Mouse (Mus musculus): ENCODE results near the gene Aunip. TPM values are rescaled to one million over a fixed set of nuclear protein-coding genes. Genes with fewer than 3 reads are reported as not detected.
A peak's percentile ranks its signal among the peaks of the same experiment; 100 is the strongest.
"Not testable (repeated sequence)": the region's sequence is repeated elsewhere in the genome, so short reads cannot be mapped to it uniquely, and the experiment has no call there.

Aunip gene
- polyA plus RNA-seq, 1 experiment from 2014 or later, result 1.3 TPM

GRCm38 (mm10) chr4:134482442-134482841 is 28.4 kb upstream of the Aunip start:
- 78% methylated on average over 8 of the region's 8 CpGs for WGBS
- ATAC-seq, result no peak
- Histone ChIP-seq H3K27me3 (ENCODE audit: control insufficient read depth, insufficient read depth, low read depth, low read length) (no peaks in the 10 kb centered on the region), H3K9ac (ENCODE audit: low read depth, low read length) (no peak overlapping the region), H3K27ac (ENCODE audit: low read length) (no peak overlapping the region), H3K4me1 (ENCODE audit: control insufficient read depth, insufficient read depth, low read length) (peaks cover 16% of the 10 kb centered on the region), H3K4me2 (ENCODE audit: low read length) (no peak overlapping the region), H3K9me3 (replicated peaks; ENCODE audit: control insufficient read depth, low read length, poor library complexity, severe bottlenecking) (no peaks in the 10 kb centered on the region), H3K4me3 (ENCODE audit: low read depth, low read length) (no peak overlapping the region), H3K36me3 (ENCODE audit: control insufficient read depth, insufficient read depth, low read length) (no peaks in the 10 kb centered on the region)

- no peak for ATAC-seq
These were observed 27.6 kb upstream of the Aunip start for GRCm38 (mm10) chr4:134483078-134483688.

GRCm38 (mm10) chr4:134483696-134484095 is 27.1 kb upstream of the Aunip start:
- no peak overlapping the region for H3K27ac ChIP-seq (ENCODE audit: low read length)
- peaks cover 8% of the 10 kb centered on the region for H3K4me1 ChIP-seq (ENCODE audit: control insufficient read depth, insufficient read depth, low read length)
- H3K4me3 ChIP-seq (ENCODE audit: low read depth, low read length), result no peak overlapping the region
- H3K36me3 ChIP-seq (ENCODE audit: control insufficient read depth, insufficient read depth, low read length), result no peaks in the 10 kb centered on the region
- no peak overlapping the region for H3K9ac ChIP-seq (ENCODE audit: low read depth, low read length)
- H3K27me3 ChIP-seq (ENCODE audit: control insufficient read depth, insufficient read depth, low read depth, low read length), result no peaks in the 10 kb centered on the region
- H3K4me2 ChIP-seq (ENCODE audit: low read length), result no peak overlapping the region
- ATAC-seq, result no peak
- whole genome bisulfite sequencing, result 38% methylated on average over 6 of the region's 6 CpGs
- no peaks in the 10 kb centered on the region for H3K9me3 ChIP-seq (replicated peaks; ENCODE audit: control insufficient read depth, low read length, poor library complexity, severe bottlenecking)

More at GRCm38 (mm10) chr4:134483078-134483688, 27.6 kb upstream of the Aunip start:
- 59% methylated on average over 6 of the region's 6 CpGs for WGBS
- Histone ChIP-seq H3K4me3 (ENCODE audit: low read depth, low read length) (no peak overlapping the region), H3K9me3 (replicated peaks; ENCODE audit: control insufficient read depth, low read length, poor library complexity, severe bottlenecking) (no peaks in the 10 kb centered on the region), H3K9ac (ENCODE audit: low read depth, low read length) (no peak overlapping the region), H3K4me2 (ENCODE audit: low read length) (no peak overlapping the region), H3K4me1 (ENCODE audit: control insufficient read depth, insufficient read depth, low read length) (peaks cover 12% of the 10 kb centered on the region), H3K27me3 (ENCODE audit: control insufficient read depth, insufficient read depth, low read depth, low read length) (no peaks in the 10 kb centered on the region), H3K36me3 (ENCODE audit: control insufficient read depth, insufficient read depth, low read length) (no peaks in the 10 kb centered on the region), H3K27ac (ENCODE audit: low read length) (no peak overlapping the region)

GRCm38 (mm10) chr4:134484231-134484630 is 26.6 kb upstream of the Aunip start:
- no peak for ATAC-seq
- H3K9ac ChIP-seq (ENCODE audit: low read depth, low read length), result no peak overlapping the region
- H3K27ac ChIP-seq (ENCODE audit: low read length), result no peak overlapping the region
- H3K4me3 ChIP-seq (ENCODE audit: low read depth, low read length), result no peak overlapping the region
- WGBS, result 81% methylated on average over 10 of the region's 10 CpGs
- no peak overlapping the region for H3K4me2 ChIP-seq (ENCODE audit: low read length)
- H3K36me3 ChIP-seq (ENCODE audit: control insufficient read depth, insufficient read depth, low read length), result no peaks in the 10 kb centered on the region
- H3K4me1 ChIP-seq (ENCODE audit: control insufficient read depth, insufficient read depth, low read length), result peaks cover 7% of the 10 kb centered on the region
- no peaks in the 10 kb centered on the region for H3K9me3 ChIP-seq (replicated peaks; ENCODE audit: control insufficient read depth, low read length, poor library complexity, severe bottlenecking)
- no peaks in the 10 kb centered on the region for H3K27me3 ChIP-seq (ENCODE audit: control insufficient read depth, insufficient read depth, low read depth, low read length)

- Histone ChIP-seq H3K4me3 (ENCODE audit: low read depth, low read length) (no peak overlapping the region), H3K27ac (ENCODE audit: low read length) (no peak overlapping the region), H3K4me2 (ENCODE audit: low read length) (no peak overlapping the region), H3K27me3 (ENCODE audit: control insufficient read depth, insufficient read depth, low read depth, low read length) (no peaks in the 10 kb centered on the region), H3K9me3 (replicated peaks; ENCODE audit: control insufficient read depth, low read length, poor library complexity, severe bottlenecking) (no peaks in the 10 kb centered on the region), H3K4me1 (ENCODE audit: control insufficient read depth, insufficient read depth, low read length) (peaks cover 7% of the 10 kb centered on the region), H3K36me3 (ENCODE audit: control insufficient read depth, insufficient read depth, low read length) (no peaks in the 10 kb centered on the region), H3K9ac (ENCODE audit: low read depth, low read length) (no peak overlapping the region)
- 91% methylated on average over 5 of the region's 5 CpGs for WGBS
- ATAC-seq, result no peak
These were observed 25.5 kb upstream of the Aunip start for GRCm38 (mm10) chr4:134485151-134485900.

GRCm38 (mm10) chr4:134488211-134488610 is 22.6 kb upstream of the Aunip start:
- Histone ChIP-seq H3K4me2 (ENCODE audit: low read length) (no peak overlapping the region), H3K27ac (ENCODE audit: low read length) (no peak overlapping the region), H3K9me3 (replicated peaks; ENCODE audit: control insufficient read depth, low read length, poor library complexity, severe bottlenecking) (no peaks in the 10 kb centered on the region), H3K36me3 (ENCODE audit: control insufficient read depth, insufficient read depth, low read length) (no peaks in the 10 kb centered on the region), H3K27me3 (ENCODE audit: control insufficient read depth, insufficient read depth, low read depth, low read length) (no peaks in the 10 kb centered on the region), H3K4me3 (ENCODE audit: low read depth, low read length) (no peak overlapping the region), H3K4me1 (ENCODE audit: control insufficient read depth, insufficient read depth, low read length) (peaks cover 7% of the 10 kb centered on the region), H3K9ac (ENCODE audit: low read depth, low read length) (no peak overlapping the region)
- 93% methylated on average over 5 of the region's 5 CpGs for WGBS
- ATAC-seq, result no peak

- 93% methylated on average over 11 of the region's 11 CpGs for WGBS
- no peak for ATAC-seq
- Histone ChIP-seq H3K9ac (ENCODE audit: low read depth, low read length) (no peak overlapping the region), H3K4me3 (ENCODE audit: low read depth, low read length) (no peak overlapping the region), H3K4me2 (ENCODE audit: low read length) (no peak overlapping the region), H3K4me1 (ENCODE audit: control insufficient read depth, insufficient read depth, low read length) (peaks cover 6% of the 10 kb centered on the region), H3K36me3 (ENCODE audit: control insufficient read depth, insufficient read depth, low read length) (no peaks in the 10 kb centered on the region), H3K27ac (ENCODE audit: low read length) (no peak overlapping the region), H3K27me3 (ENCODE audit: control insufficient read depth, insufficient read depth, low read depth, low read length) (no peaks in the 10 kb centered on the region), H3K9me3 (replicated peaks; ENCODE audit: control insufficient read depth, low read length, poor library complexity, severe bottlenecking) (no peaks in the 10 kb centered on the region)
These were observed 20.7 kb upstream of the Aunip start for GRCm38 (mm10) chr4:134489986-134490665.

- Histone ChIP-seq H3K4me1 (ENCODE audit: control insufficient read depth, insufficient read depth, low read length) (peaks cover 17% of the 10 kb centered on the region), H3K36me3 (ENCODE audit: control insufficient read depth, insufficient read depth, low read length) (no peaks in the 10 kb centered on the region), H3K9me3 (replicated peaks; ENCODE audit: control insufficient read depth, low read length, poor library complexity, severe bottlenecking) (no peaks in the 10 kb centered on the region), H3K9ac (ENCODE audit: low read depth, low read length) (no peak overlapping the region), H3K4me3 (ENCODE audit: low read depth, low read length) (no peak overlapping the region), H3K27ac (ENCODE audit: low read length) (no peak overlapping the region), H3K4me2 (ENCODE audit: low read length) (no peak overlapping the region), H3K27me3 (ENCODE audit: control insufficient read depth, insufficient read depth, low read depth, low read length) (no peaks in the 10 kb centered on the region)
- WGBS, result 74% methylated on average over 6 of the region's 6 CpGs
- ATAC-seq, result no peak
These were observed 19.1 kb upstream of the Aunip start for GRCm38 (mm10) chr4:134491716-134492115.

- not testable (repeated sequence) for H3K36me3 ChIP-seq (ENCODE audit: control insufficient read depth, insufficient read depth, low read length); H3K9me3 ChIP-seq (replicated peaks; ENCODE audit: control insufficient read depth, low read length, poor library complexity, severe bottlenecking); ATAC-seq; H3K4me2 ChIP-seq (ENCODE audit: low read length); H3K9ac ChIP-seq (ENCODE audit: low read depth, low read length); H3K4me3 ChIP-seq (ENCODE audit: low read depth, low read length); H3K27me3 ChIP-seq (ENCODE audit: control insufficient read depth, insufficient read depth, low read depth, low read length)
- Histone ChIP-seq H3K4me1 (ENCODE audit: control insufficient read depth, insufficient read depth, low read length) (peaks cover 32% of the 10 kb centered on the region), H3K27ac (ENCODE audit: low read length) (0 out of 2 replicates have a peak overlapping the region, but pooled peaks have one; percentile 64)
- 95% methylated on average over 5 of the region's 6 CpGs for WGBS
These were observed 16.6 kb upstream of the Aunip start for GRCm38 (mm10) chr4:134494161-134494560.

Measured in midbrain, embryonic 16.5 days (tissue).